Comparison of ENCODE assay signal across 1 mouse cellular context in the genomic region with DNA sequence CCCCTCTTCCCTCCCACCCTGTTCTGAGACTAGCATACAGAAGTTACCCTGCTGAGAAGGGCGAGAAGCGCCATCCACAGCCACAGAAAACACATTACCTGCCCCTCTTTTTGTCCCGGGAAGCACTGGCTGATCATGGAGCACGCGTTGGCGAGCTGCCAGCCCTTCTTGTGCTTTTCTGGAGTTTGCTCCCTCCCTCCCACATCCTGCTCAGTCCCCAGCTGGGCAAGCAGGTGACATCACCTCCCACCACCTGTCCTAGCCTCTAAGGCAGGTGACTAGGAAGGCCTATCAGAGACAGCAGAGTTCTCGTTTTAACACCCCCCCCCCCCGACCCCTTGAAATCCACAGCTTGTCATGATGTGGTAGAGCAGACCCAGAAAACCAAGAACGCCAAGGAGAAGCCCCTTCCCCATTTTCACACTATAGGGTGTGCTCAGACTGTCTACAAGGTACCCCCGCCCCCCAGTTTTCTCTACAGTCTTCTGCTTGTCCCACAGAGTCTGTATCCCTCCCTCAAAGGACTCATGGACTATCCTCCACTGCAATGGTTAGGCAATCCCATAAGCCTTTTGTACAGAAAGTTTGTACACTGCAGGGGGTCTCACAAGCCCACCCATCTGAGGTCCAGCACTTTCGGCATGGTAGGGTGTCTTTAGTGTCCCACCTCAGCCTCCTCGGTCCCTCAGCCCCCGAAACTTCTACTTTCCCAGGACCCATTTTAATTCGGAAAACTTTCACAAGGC.
TF ChIP-seq lines count a peak whose summit lies in the region.

No protein-coding gene starts in this region.

TF ChIP-seq in myocyte, 11 proteins besides CTCF, POLR2A, EP300 and RAD21 (continued from another document):
- TF ChIP-seq POLR2AphosphoS2 (IDR thresholded peaks at IDR 0.05; ENCODE audit: insufficient read length, low read depth) (no peak), MYOG (IDR thresholded peaks at IDR 0.05; ENCODE audit: control insufficient read depth in 1 of 3, insufficient read depth in 1 of 3, insufficient read length in 2 of 3, low read depth in 2 of 3) (no peak), E2F4 (IDR thresholded peaks at IDR 0.05; ENCODE audit: insufficient read depth) (no peak), MYOD1 (IDR thresholded peaks at IDR 0.05; ENCODE audit: control insufficient read depth in 1 of 3, insufficient read length in 2 of 3, low read depth in 2 of 3) (peak in 1 of 3 experiments; percentile 14), MAX (IDR thresholded peaks at IDR 0.05; ENCODE audit: low read depth) (no peak), TCF12 (IDR thresholded peaks at IDR 0.05; ENCODE audit: insufficient read depth, poor library complexity, severe bottlenecking) (no peak), USF1 (IDR thresholded peaks at IDR 0.05; ENCODE audit: low read depth) (no peak), REST (IDR thresholded peaks at IDR 0.05; ENCODE audit: insufficient read depth, insufficient read length) (no peak)
TF ChIP-seq in myocyte: peak in this region for 1.
